Mouse (Mus musculus) C2C12 (cell line): ENCODE results near the gene Dcdc2a.

Experiments
- CEBPB ChIP-seq: IDR thresholded peaks from one replicate; pipeline ENCODE4 v1.6.1; 2011; ENCODE audit warnings: low read depth, mild to moderate bottlenecking, control low read depth, moderate library complexity
- FOSL1 ChIP-seq: IDR thresholded peaks from one replicate; pipeline ENCODE4 v1.8.0; 2011; ENCODE audit warnings: mild to moderate bottlenecking, low read length; ENCODE audit not compliant: poor library complexity, insufficient read depth, severe bottlenecking

GRCm38 (mm10) chr13:25099508-25099907 is 43.7 kb downstream of the Dcdc2a start:
- TF ChIP-seq FOSL1, result no peak
- TF ChIP-seq CEBPB, result no peak
